Mouse (Mus musculus): ENCODE data around the gene Chchd4. TPM values are rescaled to one million over a fixed set of nuclear protein-coding genes. Genes with fewer than 3 reads are reported as not detected.

Gene Chchd4
- polyA plus RNA-seq, 1 experiment from 2014 or later: 43.8 TPM

DNA sequence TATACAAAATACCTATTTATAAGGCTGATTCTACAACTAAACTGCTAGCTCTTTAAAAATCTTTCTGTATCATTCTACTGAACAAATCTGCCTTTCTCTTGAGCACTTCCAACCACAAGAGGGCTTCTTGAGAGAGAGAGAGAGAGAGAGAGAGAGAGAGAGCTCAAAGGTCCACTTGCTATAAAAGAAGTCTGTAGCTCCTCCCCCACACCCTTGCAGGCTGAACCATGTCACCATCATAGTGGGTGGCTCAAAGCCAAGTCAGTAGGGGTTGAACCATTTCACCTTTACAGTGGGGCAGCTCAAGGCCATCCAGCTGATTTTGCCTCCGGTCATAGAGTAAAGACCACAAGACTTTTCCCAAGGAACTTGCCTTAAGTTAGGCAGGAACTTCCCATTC, 13.9 kb downstream of the Chchd4 start:
- Histone ChIP-seq H3K4me1 (ENCODE audit: control insufficient read depth, insufficient read depth, low read length) (no peaks in the 10 kb centered on the region), H3K4me2 (ENCODE audit: low read length) (no peak overlapping the region), H3K27ac (ENCODE audit: low read length) (no peak overlapping the region), H3K27me3 (ENCODE audit: control insufficient read depth, insufficient read depth, low read depth, low read length) (no peaks in the 10 kb centered on the region), H3K9ac (ENCODE audit: low read depth, low read length) (no peak overlapping the region), H3K4me3 (ENCODE audit: low read depth, low read length) (no peak overlapping the region), H3K36me3 (ENCODE audit: control insufficient read depth, insufficient read depth, low read length) (peaks cover 8% of the 10 kb centered on the region; the same call in 1 of the 2 replicates), H3K9me3 (replicated peaks; ENCODE audit: control insufficient read depth, low read length, poor library complexity, severe bottlenecking) (no peaks in the 10 kb centered on the region)
- no peak for ATAC-seq
- WGBS: 100% methylated on average over 1 of the region's 1 CpGs

DNA sequence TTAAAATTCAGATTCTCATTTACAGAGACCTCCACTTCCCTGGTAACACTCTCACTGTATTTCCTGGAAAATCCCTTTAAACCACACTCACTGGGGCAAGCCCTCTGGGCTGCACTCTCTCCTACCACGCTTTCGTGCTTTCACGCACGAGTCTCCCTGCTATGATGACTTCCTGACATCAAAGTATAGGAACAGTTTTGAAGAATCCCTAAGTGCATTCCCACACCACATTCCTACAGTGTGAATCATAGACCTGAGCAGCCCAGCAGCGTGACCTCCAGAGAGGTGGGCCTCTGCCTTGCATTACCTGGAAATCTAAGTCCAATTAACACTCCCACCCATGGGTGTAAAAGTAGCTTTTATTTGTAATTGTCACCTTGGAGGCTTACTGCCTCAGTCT, 18.8 kb downstream of the Chchd4 start:
- no peak overlapping the region for H3K4me2 ChIP-seq (ENCODE audit: low read length)
- 69% methylated on average over 5 of the region's 5 CpGs for WGBS
- no peak for ATAC-seq

DNA sequence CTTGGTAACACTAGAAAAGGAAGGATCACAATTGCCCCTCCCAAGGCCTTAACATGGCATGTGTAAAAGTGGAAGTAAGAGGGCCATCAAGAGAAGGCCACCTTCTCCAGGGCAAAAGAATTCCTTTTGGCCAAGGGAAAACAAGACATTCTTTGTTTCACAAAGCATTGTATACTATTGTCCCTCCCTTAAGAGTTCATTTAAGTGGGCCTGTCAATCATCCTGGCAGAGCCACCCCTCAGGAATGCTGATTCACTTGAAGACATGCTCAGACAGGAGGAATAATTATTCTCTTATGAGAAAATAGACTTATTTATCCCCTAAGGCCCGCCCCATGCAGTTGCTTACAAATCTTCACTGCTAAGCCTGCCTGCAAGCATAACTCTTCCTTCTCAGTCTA, 21.3 kb downstream of the Chchd4 start:
- 65% methylated on average over 1 of the region's 1 CpGs for whole genome bisulfite sequencing

More for the DNA sequence above, 18.8 kb downstream of the Chchd4 start:
- H3K27me3 ChIP-seq (ENCODE audit: control insufficient read depth, insufficient read depth, low read depth, low read length): no peaks in the 10 kb centered on the region
- no peaks in the 10 kb centered on the region for H3K36me3 ChIP-seq (ENCODE audit: control insufficient read depth, insufficient read depth, low read length)
- no peak overlapping the region for H3K27ac ChIP-seq (ENCODE audit: low read length)
- no peak overlapping the region for H3K9ac ChIP-seq (ENCODE audit: low read depth, low read length)
- no peaks in the 10 kb centered on the region for H3K9me3 ChIP-seq (replicated peaks; ENCODE audit: control insufficient read depth, low read length, poor library complexity, severe bottlenecking)
- H3K4me1 ChIP-seq (ENCODE audit: control insufficient read depth, insufficient read depth, low read length): no peaks in the 10 kb centered on the region
- H3K4me3 ChIP-seq (ENCODE audit: low read depth, low read length): no peak overlapping the region

DNA sequence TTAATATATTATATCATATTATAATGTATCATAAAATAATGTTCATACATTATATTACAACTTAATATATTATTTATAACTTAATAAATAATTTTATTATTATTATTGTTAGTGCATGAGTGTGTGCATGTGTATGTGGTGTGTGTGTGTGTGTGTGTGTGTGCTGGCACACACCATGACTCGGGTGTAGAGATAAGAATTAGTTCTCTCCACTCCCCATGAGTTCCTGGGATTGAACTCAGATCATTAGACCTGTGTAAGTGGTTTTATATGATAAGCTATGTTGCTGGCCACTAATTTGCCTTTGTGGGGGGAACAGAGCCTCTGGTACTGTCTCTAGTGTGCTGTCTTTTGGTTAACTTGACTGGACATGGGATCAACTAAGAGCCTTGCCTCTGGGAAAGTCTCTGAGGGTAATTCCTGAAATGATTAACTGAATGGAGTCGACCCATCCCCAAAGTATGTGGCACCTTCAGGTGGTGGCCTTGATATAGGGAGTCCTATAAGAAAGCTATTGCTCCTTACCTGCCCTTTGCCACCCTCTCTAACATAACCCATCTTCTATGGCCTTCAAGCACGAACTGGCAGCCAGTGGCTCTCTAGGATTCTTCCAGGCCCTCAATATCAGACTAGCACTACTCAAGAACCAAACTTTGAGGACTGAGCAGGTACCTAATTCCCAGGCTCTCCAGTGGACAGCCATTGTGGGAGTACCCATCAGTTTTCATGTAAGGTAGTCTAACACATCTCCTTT, 23.7 kb downstream of the Chchd4 start:
- 56% methylated on average over 3 of the region's 3 CpGs for WGBS
- no peaks in the 10 kb centered on the region for H3K9me3 ChIP-seq (replicated peaks; ENCODE audit: control insufficient read depth, low read length, poor library complexity, severe bottlenecking)
- H3K4me3 ChIP-seq (ENCODE audit: low read depth, low read length): no peak overlapping the region
- no peaks in the 10 kb centered on the region for H3K27me3 ChIP-seq (ENCODE audit: control insufficient read depth, insufficient read depth, low read depth, low read length)
- H3K4me2 ChIP-seq (ENCODE audit: low read length): no peak overlapping the region
- no peak overlapping the region for H3K9ac ChIP-seq (ENCODE audit: low read depth, low read length)
- no peak overlapping the region for H3K27ac ChIP-seq (ENCODE audit: low read length)
- no peaks in the 10 kb centered on the region for H3K36me3 ChIP-seq (ENCODE audit: control insufficient read depth, insufficient read depth, low read length)
- no peaks in the 10 kb centered on the region for H3K4me1 ChIP-seq (ENCODE audit: control insufficient read depth, insufficient read depth, low read length)
- ATAC-seq: no peak

More for the DNA sequence above, 21.3 kb downstream of the Chchd4 start:
- no peaks in the 10 kb centered on the region for H3K4me1 ChIP-seq (ENCODE audit: control insufficient read depth, insufficient read depth, low read length)
- no peak overlapping the region for H3K27ac ChIP-seq (ENCODE audit: low read length)
- no peaks in the 10 kb centered on the region for H3K9me3 ChIP-seq (replicated peaks; ENCODE audit: control insufficient read depth, low read length, poor library complexity, severe bottlenecking)
- H3K4me2 ChIP-seq (ENCODE audit: low read length): no peak overlapping the region
- no peaks in the 10 kb centered on the region for H3K36me3 ChIP-seq (ENCODE audit: control insufficient read depth, insufficient read depth, low read length)
- ATAC-seq: no peak
- H3K4me3 ChIP-seq (ENCODE audit: low read depth, low read length): no peak overlapping the region
- no peak overlapping the region for H3K9ac ChIP-seq (ENCODE audit: low read depth, low read length)
- H3K27me3 ChIP-seq (ENCODE audit: control insufficient read depth, insufficient read depth, low read depth, low read length): no peaks in the 10 kb centered on the region

DNA sequence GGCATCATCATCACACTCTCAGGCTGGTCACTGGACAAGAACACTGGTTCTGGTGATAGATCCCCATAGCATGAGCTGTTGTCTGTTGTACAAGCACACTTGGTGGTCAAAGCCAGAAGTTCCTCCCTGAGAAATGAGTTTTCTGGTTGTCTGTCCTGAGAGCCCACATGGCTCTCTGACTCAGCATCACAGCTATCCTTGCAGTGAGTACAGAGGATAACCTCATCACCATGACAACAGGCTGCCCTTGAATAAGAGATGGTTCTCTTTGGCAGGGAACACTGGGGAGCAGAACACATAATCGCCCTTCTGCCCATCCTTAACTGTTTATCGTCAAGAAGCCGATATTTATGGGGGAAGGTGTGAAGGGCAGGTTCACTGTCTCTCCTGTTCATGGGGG, 28.0 kb downstream of the Chchd4 start:
- no peaks in the 10 kb centered on the region for H3K9me3 ChIP-seq (replicated peaks; ENCODE audit: control insufficient read depth, low read length, poor library complexity, severe bottlenecking)
- no peak overlapping the region for H3K9ac ChIP-seq (ENCODE audit: low read depth, low read length)
- WGBS: 73% methylated on average over 3 of the region's 3 CpGs
- no peaks in the 10 kb centered on the region for H3K27me3 ChIP-seq (ENCODE audit: control insufficient read depth, insufficient read depth, low read depth, low read length)
- peaks cover 6% of the 10 kb centered on the region for H3K4me1 ChIP-seq (ENCODE audit: control insufficient read depth, insufficient read depth, low read length)
- ATAC-seq: no peak
- H3K4me3 ChIP-seq (ENCODE audit: low read depth, low read length): no peak overlapping the region
- H3K27ac ChIP-seq (ENCODE audit: low read length): no peak overlapping the region
- H3K4me2 ChIP-seq (ENCODE audit: low read length): no peak overlapping the region
- H3K36me3 ChIP-seq (ENCODE audit: control insufficient read depth, insufficient read depth, low read length): no peaks in the 10 kb centered on the region

DNA sequence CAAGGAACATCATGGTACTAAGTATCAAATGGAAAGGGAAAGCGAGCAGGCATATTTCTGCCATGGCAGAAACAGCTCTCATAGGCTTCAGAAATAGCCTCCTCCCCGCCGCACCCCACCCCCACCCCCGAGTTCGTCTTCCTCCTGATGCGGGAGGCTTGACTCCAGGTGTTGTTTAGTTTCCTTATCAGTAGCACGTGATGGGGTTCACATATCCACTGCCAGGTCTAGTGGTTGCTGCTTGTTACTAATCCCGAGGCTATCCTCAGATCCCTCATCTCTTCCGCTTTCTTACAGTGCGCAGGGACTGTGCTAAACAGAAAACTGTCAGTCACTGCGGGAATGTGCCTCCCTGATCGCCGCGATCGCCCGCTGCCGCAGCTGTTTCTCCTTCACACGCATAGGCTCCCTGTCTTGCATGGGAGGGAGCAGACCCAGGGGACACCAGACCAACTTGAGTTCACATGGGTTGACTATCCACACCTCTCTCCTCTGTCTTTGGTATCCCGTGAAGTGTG, 32.1 kb downstream of the Chchd4 start:
- H3K27me3 ChIP-seq (ENCODE audit: control insufficient read depth, insufficient read depth, low read depth, low read length): no peaks in the 10 kb centered on the region; the same call in 1 of the 2 replicates
- peaks cover 6% of the 10 kb centered on the region for H3K4me1 ChIP-seq (ENCODE audit: control insufficient read depth, insufficient read depth, low read length)
- peak overlapping the region; percentile 71 for H3K9ac ChIP-seq (ENCODE audit: low read depth, low read length)
- no peaks in the 10 kb centered on the region for H3K9me3 ChIP-seq (replicated peaks; ENCODE audit: control insufficient read depth, low read length, poor library complexity, severe bottlenecking)
- ATAC-seq: peak; percentile 61
- H3K4me3 ChIP-seq (ENCODE audit: low read depth, low read length): peak overlapping the region; percentile 50
- H3K27ac ChIP-seq (ENCODE audit: low read length): peak overlapping the region; percentile 61
- WGBS: 4% methylated on average over 19 of the region's 19 CpGs
- H3K36me3 ChIP-seq (ENCODE audit: control insufficient read depth, insufficient read depth, low read length): no peaks in the 10 kb centered on the region
- H3K4me2 ChIP-seq (ENCODE audit: low read length): peak overlapping the region; percentile 93

DNA sequence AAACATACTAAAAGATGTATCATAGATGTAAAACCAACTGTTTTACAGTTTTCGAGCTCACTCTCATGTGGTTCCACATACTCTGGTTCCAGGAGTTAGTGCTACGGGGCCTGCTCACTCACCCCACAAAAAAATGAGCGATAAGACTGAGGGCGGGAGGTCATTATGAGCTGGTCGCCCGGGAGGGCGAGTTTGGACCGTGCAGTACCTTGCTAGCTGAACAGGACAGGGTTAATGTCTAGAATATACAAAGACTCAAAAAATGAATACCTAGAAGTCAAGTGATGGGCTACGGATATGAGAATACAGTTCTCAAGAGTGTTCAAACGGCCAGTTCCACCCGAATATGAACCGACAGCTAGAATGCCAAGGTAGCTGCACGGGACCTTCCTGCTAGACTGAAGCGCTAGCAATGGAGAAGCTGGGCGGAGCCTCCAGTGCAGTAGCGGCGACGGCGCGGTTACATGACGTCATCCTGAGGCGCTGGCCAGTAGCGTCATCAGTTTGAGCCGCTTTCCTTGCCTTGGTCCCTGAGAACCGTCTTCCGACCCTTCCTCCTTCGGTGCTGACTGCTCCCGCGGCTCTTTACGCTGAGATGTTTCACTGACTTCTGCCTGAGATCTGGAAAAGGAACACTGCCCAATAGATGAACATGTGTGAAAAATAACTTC, 32.7 kb downstream of the Chchd4 start:
- H3K9ac ChIP-seq (ENCODE audit: low read depth, low read length): peak overlapping the region; percentile 78
- no peaks in the 10 kb centered on the region; the same call in 1 of the 2 replicates for H3K27me3 ChIP-seq (ENCODE audit: control insufficient read depth, insufficient read depth, low read depth, low read length)
- WGBS: 2% methylated on average over 30 of the region's 30 CpGs
- H3K27ac ChIP-seq (ENCODE audit: low read length): peak overlapping the region; percentile 61
- H3K4me3 ChIP-seq (ENCODE audit: low read depth, low read length): peak overlapping the region; percentile 50
- no peaks in the 10 kb centered on the region for H3K36me3 ChIP-seq (ENCODE audit: control insufficient read depth, insufficient read depth, low read length)
- H3K4me1 ChIP-seq (ENCODE audit: control insufficient read depth, insufficient read depth, low read length): peaks cover 6% of the 10 kb centered on the region
- no peaks in the 10 kb centered on the region for H3K9me3 ChIP-seq (replicated peaks; ENCODE audit: control insufficient read depth, low read length, poor library complexity, severe bottlenecking)
- ATAC-seq: peak; percentile 96
- peak overlapping the region; percentile 97 for H3K4me2 ChIP-seq (ENCODE audit: low read length)

DNA sequence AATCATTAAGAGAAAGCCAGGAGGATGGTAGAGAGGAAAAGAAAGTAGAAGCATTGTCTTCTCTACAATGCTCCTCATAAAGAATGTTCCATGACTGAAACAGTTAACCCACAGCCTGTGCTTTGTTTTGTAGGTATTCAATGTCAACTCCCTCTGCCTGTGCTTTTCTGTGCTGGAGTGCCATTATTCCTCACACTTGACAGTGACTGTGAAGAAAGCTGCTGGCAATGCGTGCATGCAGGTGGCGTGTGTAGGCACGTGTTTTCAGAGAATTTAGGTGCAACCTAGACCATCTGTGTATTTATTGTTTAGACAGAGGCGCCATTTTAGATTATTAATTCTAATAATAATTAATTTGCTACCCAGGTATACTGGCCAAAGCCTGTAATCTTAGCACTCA, 49.2 kb downstream of the Chchd4 start:
- H3K9me3 ChIP-seq (replicated peaks; ENCODE audit: control insufficient read depth, low read length, poor library complexity, severe bottlenecking): no peaks in the 10 kb centered on the region
- WGBS: 49% methylated on average over 4 of the region's 4 CpGs

DNA sequence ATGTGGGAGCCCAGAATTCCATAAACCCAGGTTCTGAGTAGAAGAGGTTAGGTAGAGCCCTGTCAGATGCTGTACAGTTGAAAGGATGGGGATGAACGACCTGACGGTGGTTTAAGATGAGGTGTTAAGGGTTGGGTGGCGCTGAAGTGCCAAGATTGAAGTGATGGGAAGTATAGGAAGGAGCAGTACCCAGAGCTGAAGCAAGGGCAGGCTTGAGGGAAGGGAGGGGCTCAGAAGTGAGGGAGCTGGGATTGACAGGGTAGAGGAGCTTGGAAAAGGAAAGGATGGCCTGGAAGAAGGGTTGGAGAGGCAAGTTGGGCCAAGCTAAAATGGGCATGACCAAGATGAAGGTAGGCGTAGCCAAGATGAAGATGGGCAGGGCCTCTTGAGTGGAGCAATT, 51.7 kb downstream of the Chchd4 start:
- ATAC-seq: no peak
- Histone ChIP-seq H3K9ac (ENCODE audit: low read depth, low read length) (no peak overlapping the region), H3K4me1 (ENCODE audit: control insufficient read depth, insufficient read depth, low read length) (no peaks in the 10 kb centered on the region), H3K27ac (ENCODE audit: low read length) (no peak overlapping the region), H3K4me2 (ENCODE audit: low read length) (no peak overlapping the region), H3K4me3 (ENCODE audit: low read depth, low read length) (no peak overlapping the region), H3K36me3 (ENCODE audit: control insufficient read depth, insufficient read depth, low read length) (no peaks in the 10 kb centered on the region), H3K9me3 (replicated peaks; ENCODE audit: control insufficient read depth, low read length, poor library complexity, severe bottlenecking) (no peaks in the 10 kb centered on the region), H3K27me3 (ENCODE audit: control insufficient read depth, insufficient read depth, low read depth, low read length) (no peaks in the 10 kb centered on the region; the same call in 1 of the 2 replicates)
- 74% methylated on average over 4 of the region's 4 CpGs for WGBS

More for the DNA sequence above, 49.2 kb downstream of the Chchd4 start:
- Histone ChIP-seq H3K4me1 (ENCODE audit: control insufficient read depth, insufficient read depth, low read length) (no peaks in the 10 kb centered on the region), H3K4me2 (ENCODE audit: low read length) (no peak overlapping the region), H3K27ac (ENCODE audit: low read length) (no peak overlapping the region), H3K27me3 (ENCODE audit: control insufficient read depth, insufficient read depth, low read depth, low read length) (no peaks in the 10 kb centered on the region), H3K9ac (ENCODE audit: low read depth, low read length) (no peak overlapping the region), H3K36me3 (ENCODE audit: control insufficient read depth, insufficient read depth, low read length) (no peaks in the 10 kb centered on the region), H3K4me3 (ENCODE audit: low read depth, low read length) (no peak overlapping the region)
- no peak for ATAC-seq
